Mouse (Mus musculus): ENCODE results near the gene 4931429L15Rik. TPM values are rescaled to one million over a fixed set of nuclear protein-coding genes. Genes with fewer than 3 reads are reported as not detected.

4931429L15Rik gene
- polyA plus RNA-seq, 1 experiment = not detected

GRCm38 (mm10) chr9:46327706-46328571 lies 8.2 kb upstream of the 4931429L15Rik start:
- Histone ChIP-seq H3K27ac (ENCODE audit: insufficient read depth, low read length) (no peak overlapping the region), H3K27me3 (ENCODE audit: control insufficient read depth, insufficient read depth, low read length) (peaks cover 3% of the 10 kb centered on the region; the same call in 1 of the 2 replicates), H3K36me3 (ENCODE audit: control insufficient read depth, insufficient read depth, low read length) (no peaks in the 10 kb centered on the region), H3K4me1 (ENCODE audit: control insufficient read depth, insufficient read depth, insufficient read length) (no peaks in the 10 kb centered on the region), H3K4me3 (ENCODE audit: extremely low read depth, insufficient read depth, insufficient read length) (no peak overlapping the region)
- TF ChIP-seq POLR2A (IDR thresholded peaks at IDR 0.05; ENCODE audit: low read depth, low read length) = no peak
- no peak for TF ChIP-seq CTCF (IDR thresholded peaks at IDR 0.05; ENCODE audit: extremely low read depth, insufficient read depth, insufficient read length, insufficient replicate concordance)
- 80% methylated on average over 25 of the region's 25 CpGs for WGBS
- no peak for DNase-seq (ENCODE audit: low read depth in 1 of 2, low spot score in 2 of 2)

GRCm38 (mm10) chr9:46326694-46327405 lies 7.1 kb upstream of the 4931429L15Rik start:
- H3K4me1 ChIP-seq (ENCODE audit: control insufficient read depth, insufficient read depth, insufficient read length) = no peaks in the 10 kb centered on the region
- no peak overlapping the region for H3K4me3 ChIP-seq (ENCODE audit: extremely low read depth, insufficient read depth, insufficient read length)
- 90% methylated on average over 11 of the region's 11 CpGs for WGBS
- peaks cover 3% of the 10 kb centered on the region; the same call in 1 of the 2 replicates for H3K27me3 ChIP-seq (ENCODE audit: control insufficient read depth, insufficient read depth, low read length)
- no peaks in the 10 kb centered on the region for H3K36me3 ChIP-seq (ENCODE audit: control insufficient read depth, insufficient read depth, low read length)
- DNase-seq (ENCODE audit: low read depth in 1 of 2, low spot score in 2 of 2) = no peak
- H3K27ac ChIP-seq (ENCODE audit: insufficient read depth, low read length) = no peak overlapping the region
- TF ChIP-seq CTCF (IDR thresholded peaks at IDR 0.05; ENCODE audit: extremely low read depth, insufficient read depth, insufficient read length, insufficient replicate concordance) (no peak), POLR2A (IDR thresholded peaks at IDR 0.05; ENCODE audit: low read depth, low read length) (no peak)

- TF ChIP-seq POLR2A (IDR thresholded peaks at IDR 0.05; ENCODE audit: low read depth, low read length) (no peak), CTCF (IDR thresholded peaks at IDR 0.05; ENCODE audit: extremely low read depth, insufficient read depth, insufficient read length, insufficient replicate concordance) (no peak)
- Histone ChIP-seq H3K4me3 (ENCODE audit: extremely low read depth, insufficient read depth, insufficient read length) (no peak overlapping the region), H3K27ac (ENCODE audit: insufficient read depth, low read length) (no peak overlapping the region), H3K4me1 (ENCODE audit: control insufficient read depth, insufficient read depth, insufficient read length) (no peaks in the 10 kb centered on the region), H3K36me3 (ENCODE audit: control insufficient read depth, insufficient read depth, low read length) (no peaks in the 10 kb centered on the region), H3K27me3 (ENCODE audit: control insufficient read depth, insufficient read depth, low read length) (no peaks in the 10 kb centered on the region)
- no peak for DNase-seq (ENCODE audit: low read depth in 1 of 2, low spot score in 2 of 2)
- 84% methylated on average over 2 of the region's 2 CpGs for WGBS
Measured at GRCm38 (mm10) chr9:46320461-46320860, 675 bp upstream of the 4931429L15Rik start.

- Histone ChIP-seq H3K27ac (ENCODE audit: insufficient read depth, low read length) (no peak overlapping the region), H3K4me3 (ENCODE audit: extremely low read depth, insufficient read depth, insufficient read length) (no peak overlapping the region), H3K4me1 (ENCODE audit: control insufficient read depth, insufficient read depth, insufficient read length) (no peaks in the 10 kb centered on the region), H3K27me3 (ENCODE audit: control insufficient read depth, insufficient read depth, low read length) (no peaks in the 10 kb centered on the region), H3K36me3 (ENCODE audit: control insufficient read depth, insufficient read depth, low read length) (no peaks in the 10 kb centered on the region)
- WGBS = 95% methylated on average over 3 of the region's 3 CpGs
- DNase-seq (ENCODE audit: low read depth in 1 of 2, low spot score in 2 of 2) = no peak
- TF ChIP-seq POLR2A (IDR thresholded peaks at IDR 0.05; ENCODE audit: low read depth, low read length) (no peak), CTCF (IDR thresholded peaks at IDR 0.05; ENCODE audit: extremely low read depth, insufficient read depth, insufficient read length, insufficient replicate concordance) (no peak)
Measured at GRCm38 (mm10) chr9:46317957-46318356, 1.8 kb downstream of the 4931429L15Rik start.

GRCm38 (mm10) chr9:46316909-46317308 lies 2.9 kb downstream of the 4931429L15Rik start:
- WGBS = 78% methylated on average over 8 of the region's 8 CpGs
- Histone ChIP-seq H3K27me3 (ENCODE audit: control insufficient read depth, insufficient read depth, low read length) (no peaks in the 10 kb centered on the region), H3K4me3 (ENCODE audit: extremely low read depth, insufficient read depth, insufficient read length) (no peak overlapping the region), H3K36me3 (ENCODE audit: control insufficient read depth, insufficient read depth, low read length) (no peaks in the 10 kb centered on the region), H3K27ac (ENCODE audit: insufficient read depth, low read length) (no peak overlapping the region), H3K4me1 (ENCODE audit: control insufficient read depth, insufficient read depth, insufficient read length) (no peaks in the 10 kb centered on the region)
- TF ChIP-seq CTCF (IDR thresholded peaks at IDR 0.05; ENCODE audit: extremely low read depth, insufficient read depth, insufficient read length, insufficient replicate concordance) = no peak
- no peak for TF ChIP-seq POLR2A (IDR thresholded peaks at IDR 0.05; ENCODE audit: low read depth, low read length)
- no peak for DNase-seq (ENCODE audit: low read depth in 1 of 2, low spot score in 2 of 2)

- Histone ChIP-seq H3K4me1 (ENCODE audit: control insufficient read depth, insufficient read depth, insufficient read length) (no peaks in the 10 kb centered on the region), H3K27ac (ENCODE audit: insufficient read depth, low read length) (no peak overlapping the region), H3K4me3 (ENCODE audit: extremely low read depth, insufficient read depth, insufficient read length) (no peak overlapping the region), H3K27me3 (ENCODE audit: control insufficient read depth, insufficient read depth, low read length) (no peaks in the 10 kb centered on the region), H3K36me3 (ENCODE audit: control insufficient read depth, insufficient read depth, low read length) (no peaks in the 10 kb centered on the region)
- TF ChIP-seq POLR2A (IDR thresholded peaks at IDR 0.05; ENCODE audit: low read depth, low read length) = no peak
- TF ChIP-seq CTCF (IDR thresholded peaks at IDR 0.05; ENCODE audit: extremely low read depth, insufficient read depth, insufficient read length, insufficient replicate concordance) = no peak
- no peak for DNase-seq (ENCODE audit: low read depth in 1 of 2, low spot score in 2 of 2)
- WGBS = 73% methylated on average over 5 of the region's 5 CpGs
Measured at GRCm38 (mm10) chr9:46316388-46316787, 3.4 kb downstream of the 4931429L15Rik start.
